In the genomic region with DNA sequence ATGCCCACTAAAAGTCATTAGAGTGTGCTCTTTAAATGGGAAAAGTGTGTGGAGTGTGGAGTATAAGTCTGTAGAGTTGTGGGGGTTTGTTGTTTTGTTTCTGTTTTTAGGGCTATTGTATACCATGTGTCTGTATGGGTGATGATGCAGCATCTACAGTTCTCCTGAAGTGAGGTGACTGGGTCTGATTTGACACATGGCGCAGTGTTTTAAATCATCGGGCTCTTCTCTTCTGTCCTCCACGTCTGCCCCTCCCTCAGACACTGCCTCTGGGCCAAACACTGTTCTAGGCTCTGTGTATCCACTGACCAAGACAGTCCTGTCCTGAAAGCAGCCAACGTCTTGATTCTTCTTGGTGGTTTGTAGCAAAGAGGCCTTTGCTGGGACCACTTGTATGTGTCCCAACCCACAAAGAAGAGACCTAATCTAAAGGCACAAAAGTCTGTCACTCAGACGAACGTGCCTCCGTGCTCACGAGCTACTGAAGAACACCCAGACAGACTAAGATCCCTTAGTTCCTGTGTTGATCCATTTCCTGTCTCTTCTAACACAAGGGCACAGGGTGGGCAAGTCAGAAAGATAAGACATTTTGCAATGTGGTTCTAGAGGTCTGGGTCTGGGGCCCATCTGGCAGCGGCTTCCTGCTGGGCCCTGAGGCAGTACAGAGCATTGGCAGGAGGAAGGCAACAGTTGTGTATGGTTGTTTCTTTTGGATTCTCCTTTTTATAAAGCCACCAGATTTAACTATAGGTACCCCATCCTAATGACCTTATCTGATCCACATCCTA, we compare ENCODE assay signal across 23 mouse cellular contexts. TPM values are rescaled to one million over a fixed set of nuclear protein-coding genes. Genes with fewer than 3 reads are reported as not detected.
DNase-seq lines count a peak whose midpoint lies in the region; ATAC-seq and TF ChIP-seq lines count a peak whose summit lies in the region.
"Had no signal": no experiment of that assay in that cellular context is flagged by ENCODE, and none has a peak within 500 bp of the region (broad histone marks: within the 10 kb centered on the region; RNA-seq: fewer than 3 reads in every experiment).

No protein-coding gene starts in this region.

- no peak overlapping the region for H3K9ac ChIP-seq in heart, embryonic 15.5 days
- H3K9ac ChIP-seq in MEL (ENCODE audit: control insufficient read depth, low read depth, low read length, poor library complexity, severe bottlenecking): peak overlapping the region; percentile 62
- H3K9ac ChIP-seq in liver, postnatal 0 days (replicated peaks): no peak overlapping the region
- no peak overlapping the region for H3K9ac ChIP-seq in midbrain, embryonic 11.5 days (ENCODE audit: low read length)
- no peak overlapping the region for H3K9ac ChIP-seq in midbrain, embryonic 15.5 days
- H3K9ac ChIP-seq: forebrain, embryonic 12.5 days; hindbrain, embryonic 12.5 days; limb, embryonic 12.5 days; lung, embryonic 14.5 days; midbrain, embryonic 13.5 days; neural tube, embryonic 13.5 days had no signal

- DNase-seq in heart, adult 18-20 months: no peak
- peak; percentile 62 for DNase-seq in MEL (ENCODE audit: low read depth, low spot score)
- no peak for DNase-seq in liver, postnatal 0 days
- no peak for DNase-seq in midbrain, embryonic 11.5 days (ENCODE audit: low spot score, missing footprints)
- DNase-seq in right cerebral cortex, postnatal 36 days (ENCODE audit: low spot score in 2 of 2): no peak
- DNase-seq: adrenal gland, postnatal 14 days; cerebellum, postnatal 10 days; embryo, embryonic 11 days; gastrocnemius, postnatal 14 days; kidney, adult 2 months; kidney, postnatal 10 days; lung, embryonic 14.5 days; lung, postnatal 36 days; right cerebral cortex, adult 18-20 months; thymus, postnatal 4 days had no signal

- 54% methylated on average over 9 of the region's 9 CpGs for WGBS in heart, embryonic 15.5 days
- WGBS in liver, postnatal 0 days (ENCODE audit: insufficient replicate concordance): 29% methylated on average over 9 of the region's 9 CpGs
- 86% methylated on average over 9 of the region's 9 CpGs for WGBS in midbrain, embryonic 11.5 days
- 88% methylated on average over 9 of the region's 9 CpGs for WGBS in midbrain, embryonic 15.5 days

- no peak overlapping the region for H3K4me2 ChIP-seq in heart, embryonic 15.5 days
- H3K4me2 ChIP-seq in liver, postnatal 0 days (ENCODE audit: low read depth, low read length): peak overlapping the region; percentile 27; the same call in 1 of the 2 replicates
- H3K4me2 ChIP-seq in midbrain, embryonic 11.5 days: no peak overlapping the region
- H3K4me2 ChIP-seq in midbrain, embryonic 15.5 days: no peak overlapping the region
- H3K4me2 ChIP-seq: forebrain, embryonic 12.5 days; hindbrain, embryonic 12.5 days; limb, embryonic 12.5 days; lung, embryonic 14.5 days; midbrain, embryonic 13.5 days; neural tube, embryonic 13.5 days had no signal

- H3K4me3 ChIP-seq in heart, embryonic 15.5 days: no peak overlapping the region
- H3K4me3 ChIP-seq in MEL (ENCODE audit: control insufficient read depth in 1 of 2, insufficient read depth in 1 of 2, low read depth in 2 of 2, low read length in 2 of 2): peak overlapping the region; percentile 3 to 30
- no peak overlapping the region for H3K4me3 ChIP-seq in liver, postnatal 0 days (ENCODE audit: low read depth, low read length)
- H3K4me3 ChIP-seq in midbrain, embryonic 11.5 days (ENCODE audit: low read depth, low read length): no peak overlapping the region
- no peak overlapping the region for H3K4me3 ChIP-seq in midbrain, embryonic 15.5 days
- H3K4me3 ChIP-seq: forebrain, embryonic 12.5 days; hindbrain, embryonic 12.5 days; limb, embryonic 12.5 days; midbrain, embryonic 13.5 days; neural tube, embryonic 13.5 days had no signal

- no peak for TF ChIP-seq CTCF in MEL (IDR thresholded peaks at IDR 0.05 in 2 of 3, conservative IDR thresholded peaks at IDR 0.05 in 1 of 3; ENCODE audit: control insufficient read depth in 1 of 3, insufficient read depth in 1 of 3, low read depth in 2 of 3, low read length in 3 of 3, poor library complexity in 1 of 3, severe bottlenecking in 1 of 3)
- TF ChIP-seq CTCF in liver, postnatal 0 days (IDR thresholded peaks at IDR 0.05; ENCODE audit: low read depth): no peak

- H3K36me3 ChIP-seq in heart, embryonic 15.5 days: no peaks in the 10 kb centered on the region
- H3K36me3 ChIP-seq in MEL (ENCODE audit: control insufficient read depth in 1 of 2, insufficient read depth in 2 of 2, low read length in 2 of 2): peaks cover 0 to 14% of the 10 kb centered on the region in 2 experiments; a peak in 2 of 4 replicates
- no peaks in the 10 kb centered on the region for H3K36me3 ChIP-seq in liver, postnatal 0 days (replicated peaks; ENCODE audit: insufficient read depth, low read length)
- H3K36me3 ChIP-seq in midbrain, embryonic 11.5 days (ENCODE audit: control insufficient read depth, insufficient read depth, low read length): no peaks in the 10 kb centered on the region
- H3K36me3 ChIP-seq in midbrain, embryonic 15.5 days (replicated peaks): no peaks in the 10 kb centered on the region
- H3K36me3 ChIP-seq: forebrain, embryonic 12.5 days; hindbrain, embryonic 12.5 days; limb, embryonic 12.5 days; midbrain, embryonic 13.5 days; neural tube, embryonic 13.5 days had no signal

- H3K27ac ChIP-seq in heart, embryonic 15.5 days: peak overlapping the region; percentile 53
- peak overlapping the region; percentile 91 for H3K27ac ChIP-seq in MEL (ENCODE audit: control insufficient read depth, low read depth, low read length)
- peak overlapping the region; percentile 16; the same call in 1 of the 2 replicates for H3K27ac ChIP-seq in liver, postnatal 0 days (ENCODE audit: low read depth)
- H3K27ac ChIP-seq in midbrain, embryonic 11.5 days (ENCODE audit: low read depth, low read length): no peak overlapping the region
- H3K27ac ChIP-seq in midbrain, embryonic 15.5 days: no peak overlapping the region
- H3K27ac ChIP-seq: forebrain, embryonic 12.5 days; hindbrain, embryonic 12.5 days; limb, embryonic 12.5 days; midbrain, embryonic 13.5 days; neural tube, embryonic 13.5 days had no signal

- TF ChIP-seq POLR2A in MEL (IDR thresholded peaks at IDR 0.05; ENCODE audit: control insufficient read depth in 1 of 2, insufficient read depth in 1 of 2, low read depth in 1 of 2, low read length in 2 of 2, poor library complexity in 1 of 2): no peak

- no peak for TF ChIP-seq RAD21 in MEL (IDR thresholded peaks at IDR 0.05; ENCODE audit: low read depth, low read length)

- H3K27me3 ChIP-seq in heart, embryonic 15.5 days: no peaks in the 10 kb centered on the region
- H3K27me3 ChIP-seq in MEL (ENCODE audit: control insufficient read depth in 1 of 2, insufficient read depth in 2 of 2, low read length in 2 of 2): no peaks in the 10 kb centered on the region
- H3K27me3 ChIP-seq in liver, postnatal 0 days (ENCODE audit: insufficient read depth, low read length): no peaks in the 10 kb centered on the region
- H3K27me3 ChIP-seq in midbrain, embryonic 11.5 days (ENCODE audit: control insufficient read depth, insufficient read depth, low read length): no peaks in the 10 kb centered on the region
- no peaks in the 10 kb centered on the region for H3K27me3 ChIP-seq in midbrain, embryonic 15.5 days (replicated peaks)
- H3K27me3 ChIP-seq: forebrain, embryonic 12.5 days; hindbrain, embryonic 12.5 days; limb, embryonic 12.5 days; midbrain, embryonic 13.5 days; neural tube, embryonic 13.5 days had no signal

- no peak for ATAC-seq in heart, embryonic 15.5 days (replicated peaks; ENCODE audit: insufficient number of reproducible peaks, insufficient read depth, low FRiP score, low read depth)
- ATAC-seq in granulocyte monocyte progenitor cell, adult 5-6 weeks (replicated peaks; ENCODE audit: poor library complexity, severe bottlenecking): peak; percentile 87
- peak; percentile 37 for ATAC-seq in liver, postnatal 0 days
- ATAC-seq in midbrain, embryonic 11.5 days (ENCODE audit: low FRiP score): no peak
- no peak for ATAC-seq in midbrain, embryonic 15.5 days (replicated peaks)
- ATAC-seq: midbrain, embryonic 13.5 days had no signal

- peak in 1 of 2 experiments; percentile 55; a peak in 2 of 4 replicates for TF ChIP-seq EP300 in MEL (IDR thresholded peaks at IDR 0.05; ENCODE audit: low read depth in 1 of 2, low read length in 2 of 2)
- 0 out of 2 replicates have a peak, but pooled peaks have one; percentile 18 for TF ChIP-seq EP300 in liver, postnatal 0 days (IDR thresholded peaks at IDR 0.05; ENCODE audit: low read depth)

- no peaks in the 10 kb centered on the region for H3K79me2 ChIP-seq in MEL (ENCODE audit: control insufficient read depth, insufficient read depth, low read length, poor library complexity)

- H3K9me3 ChIP-seq in heart, embryonic 15.5 days (replicated peaks): no peaks in the 10 kb centered on the region
- H3K9me3 ChIP-seq in MEL (replicated peaks; ENCODE audit: insufficient read depth, low read length): no peaks in the 10 kb centered on the region
- no peaks in the 10 kb centered on the region for H3K9me3 ChIP-seq in liver, postnatal 0 days (ENCODE audit: low read length)
- H3K9me3 ChIP-seq in midbrain, embryonic 11.5 days (ENCODE audit: control insufficient read depth, low read length): no peaks in the 10 kb centered on the region
- H3K9me3 ChIP-seq in midbrain, embryonic 15.5 days: no peaks in the 10 kb centered on the region
- H3K9me3 ChIP-seq: forebrain, embryonic 12.5 days; hindbrain, embryonic 12.5 days; limb, embryonic 12.5 days; midbrain, embryonic 13.5 days; neural tube, embryonic 13.5 days had no signal

- H3K4me1 ChIP-seq in heart, embryonic 15.5 days (replicated peaks): peaks cover 25% of the 10 kb centered on the region
- peaks cover 0 to 19% of the 10 kb centered on the region in 2 experiments; a peak in 3 of 4 replicates for H3K4me1 ChIP-seq in MEL (ENCODE audit: control insufficient read depth in 1 of 2, insufficient read depth in 2 of 2, low read length in 2 of 2)
- H3K4me1 ChIP-seq in liver, postnatal 0 days (ENCODE audit: insufficient read depth): peaks cover 6% of the 10 kb centered on the region; the same call in 1 of the 2 replicates
- no peaks in the 10 kb centered on the region for H3K4me1 ChIP-seq in midbrain, embryonic 11.5 days (ENCODE audit: control insufficient read depth, insufficient read depth, low read length)
- H3K4me1 ChIP-seq in midbrain, embryonic 15.5 days: no peaks in the 10 kb centered on the region
- H3K4me1 ChIP-seq: forebrain, embryonic 12.5 days; hindbrain, embryonic 12.5 days; midbrain, embryonic 13.5 days; neural tube, embryonic 13.5 days had no signal

RNA-seq across cellular contexts. Expression of gene Csrp1, which starts 5.6 kb away (rescaled TPM):
- polyA plus RNA-seq in heart, embryonic 15.5 days (2015; fragmentation: Nextera tagmentation; extraction: Ambion mirVana): 149 and 169 TPM in 2 replicates
- 10 to 100 TPM; 47.0 to 51.1 TPM for total RNA-seq in heart, adult 18-20 months (2021)
- total RNA-seq in MEL (2012; rRNA removed): 40.3 and 44.4 TPM in 2 replicates
- polyA plus RNA-seq in MEL (2012; ENCODE audit: insufficient read depth in 1 of 2, insufficient read length in 2 of 2, low read depth in 1 of 2, low replicate concordance in 2 of 2, missing spikeins in 1 of 2): 10 to 100 TPM in 1 of 2 experiments, not detected in 1; 73.0 TPM
- total RNA-seq in granulocyte monocyte progenitor cell, adult 5-6 weeks (2014; fragmentation: Nextera tagmentation): 130 and 138 TPM in 2 replicates
- 104 and 135 TPM in 2 replicates for total RNA-seq in granulocyte monocyte progenitor cell, adult 5-6 weeks (2017)
- polyA plus RNA-seq in liver, postnatal 0 days (2015; fragmentation: Nextera tagmentation; extraction: Ambion mirVana): 23.5 and 25.9 TPM in 2 replicates
- polyA plus RNA-seq in midbrain, embryonic 11.5 days (2014; fragmentation: Nextera tagmentation; extraction: Ambion mirVana): 33.2 and 34.1 TPM in 2 replicates
- polyA plus RNA-seq in midbrain, embryonic 15.5 days (2015; fragmentation: Nextera tagmentation; extraction: Ambion mirVana): 13.9 and 14.7 TPM in 2 replicates

RNA-seq across cellular contexts. Expression of gene Phlda3, which starts 51.7 kb away (rescaled TPM):
- 70.5 and 85.0 TPM in 2 replicates for polyA plus RNA-seq in heart, embryonic 15.5 days (2015; fragmentation: Nextera tagmentation; extraction: Ambion mirVana)
- total RNA-seq in heart, adult 18-20 months (2021): 10 to 100 TPM; 11.0 to 11.7 TPM
- 5.5 and 7.7 TPM in 2 replicates for total RNA-seq in MEL (2012; rRNA removed)
- polyA plus RNA-seq in MEL (2012; ENCODE audit: insufficient read depth in 1 of 2, insufficient read length in 2 of 2, low read depth in 1 of 2, low replicate concordance in 2 of 2, missing spikeins in 1 of 2): 10 to 100 TPM in 1 of 2 experiments, not detected in 1; 20.0 TPM
- total RNA-seq in granulocyte monocyte progenitor cell, adult 5-6 weeks (2014; fragmentation: Nextera tagmentation): 1.9 TPM in 1 of 2 replicates, not detected in the other
- total RNA-seq in granulocyte monocyte progenitor cell, adult 5-6 weeks (2017): 0.17 and 1.0 TPM in 2 replicates
- 4.0 and 4.9 TPM in 2 replicates for polyA plus RNA-seq in liver, postnatal 0 days (2015; fragmentation: Nextera tagmentation; extraction: Ambion mirVana)
- 16.9 and 19.4 TPM in 2 replicates for polyA plus RNA-seq in midbrain, embryonic 11.5 days (2014; fragmentation: Nextera tagmentation; extraction: Ambion mirVana)
- polyA plus RNA-seq in midbrain, embryonic 15.5 days (2015; fragmentation: Nextera tagmentation; extraction: Ambion mirVana): 27.6 and 31.4 TPM in 2 replicates

Comparison
In these comparisons a context has a peak if more than half of its experiments do, and no peak if none do; other contexts are left out.
1. ATAC-seq: peak in granulocyte monocyte progenitor cell, adult 5-6 weeks (single experiment) and liver, postnatal 0 days (single experiment); none in heart, embryonic 15.5 days (single experiment), midbrain, embryonic 11.5 days (single experiment) and midbrain, embryonic 15.5 days (single experiment).
2. H3K27ac ChIP-seq: peak in heart, embryonic 15.5 days (single experiment), MEL (single experiment) and liver, postnatal 0 days (single experiment); none in midbrain, embryonic 11.5 days (single experiment) and midbrain, embryonic 15.5 days (single experiment).
3. H3K4me3 ChIP-seq: peak in MEL (2 of 2); none in heart, embryonic 15.5 days (single experiment), liver, postnatal 0 days (single experiment), midbrain, embryonic 11.5 days (single experiment) and midbrain, embryonic 15.5 days (single experiment).